Mouse (Mus musculus) bone marrow macrophage, adult 2 months (primary cell): Measurements from ENCODE around the gene Mgat2. TPM values are rescaled to one million over a fixed set of nuclear protein-coding genes. Genes with fewer than 3 reads are reported as not detected.

Source experiments
- H3K27ac ChIP-seq: 2 replicates; pipeline ENCODE4 v1.5.1; 2012; ENCODE audit warnings: low read depth, low read length; ENCODE audit not compliant: insufficient read depth
- H3K4me1 ChIP-seq: 2 replicates; pipeline ENCODE4 v1.6.1; 2012; ENCODE audit warnings: low read length; ENCODE audit not compliant: control insufficient read depth, insufficient read depth
- H3K4me3 ChIP-seq: 2 replicates; pipeline ENCODE4 v1.5.1; 2012; ENCODE audit warnings: mild to moderate bottlenecking, low read length, moderate library complexity; ENCODE audit not compliant: insufficient read depth
- CTCF ChIP-seq: IDR thresholded peaks from 2 replicates; pipeline ENCODE4 v1.5.1; 2012; ENCODE audit warnings: low read depth, mild to moderate bottlenecking, low read length, moderate library complexity
- POLR2A ChIP-seq: IDR thresholded peaks from 2 replicates; pipeline ENCODE4 v1.6.1; 2012; ENCODE audit warnings: mild to moderate bottlenecking, low read depth, low read length, borderline replicate concordance
- polyA plus RNA-seq: library from polyadenylated mRNA; stranded (reverse); fragments of >200 nt; gene quantifications from 2 replicates; pipeline ENCODE4 v1.2.4, GENCODE M21; 2012; ENCODE audit not compliant: missing spikeins, insufficient read depth, insufficient read length

Mgat2 gene
- polyA plus RNA-seq, 1 experiment: 60.4 TPM

- TF ChIP-seq CTCF (no peak), POLR2A (no peak)
- Histone ChIP-seq H3K4me3 (peak within 1 kb of the TSS; percentile 94), H3K27ac (peak within 1 kb of the TSS; percentile 55), H3K4me1 (peaks cover 12% of the 10 kb centered on the region)
Observed at GRCm38 (mm10) chr12:69196444-69197377, 12.8 kb downstream of the Mgat2 start, which contains the start of gene Gm49383. Gene Gm49383 (minus strand): TSS chr12:69197104.

GRCm38 (mm10) chr12:69197378-69198163 is 13.6 kb downstream of the Mgat2 start:
- TF ChIP-seq CTCF (no peak), POLR2A (no peak)
- Histone ChIP-seq H3K4me1 (peaks cover 12% of the 10 kb centered on the region), H3K4me3 (peak overlapping the region; percentile 94), H3K27ac (peak overlapping the region; percentile 55)

- H3K4me1 ChIP-seq: peaks cover 11% of the 10 kb centered on the region
- TF ChIP-seq CTCF: no peak
- TF ChIP-seq POLR2A: no peak
- H3K4me3 ChIP-seq: peak within 1 kb of the TSS; percentile 94
- H3K27ac ChIP-seq: peak within 1 kb of the TSS; percentile 66
Observed at GRCm38 (mm10) chr12:69198164-69198535, 14.2 kb downstream of the Mgat2 start, which contains the start of gene Dnaaf2. Gene Dnaaf2 (minus strand): TSS chr12:69198429.

GRCm38 (mm10) chr12:69198985-69199384 is 15.0 kb downstream of the Mgat2 start:
- H3K27ac ChIP-seq: peak overlapping the region; percentile 66
- peak overlapping the region; percentile 29 for H3K4me3 ChIP-seq
- peaks cover 10% of the 10 kb centered on the region for H3K4me1 ChIP-seq
- no peak for TF ChIP-seq CTCF
- TF ChIP-seq POLR2A: no peak

GRCm38 (mm10) chr12:69204052-69204833 is 20.3 kb downstream of the Mgat2 start, which contains the start of gene Gm49384:
Gene Gm49384 (minus strand): TSS chr12:69204267.
- Histone ChIP-seq H3K4me1 (peaks cover 5% of the 10 kb centered on the region), H3K4me3 (no peak within 1 kb of the TSS), H3K27ac (no peak within 1 kb of the TSS)
- no peak for TF ChIP-seq POLR2A
- no peak for TF ChIP-seq CTCF

GRCm38 (mm10) chr12:69207396-69207795 is 23.4 kb downstream of the Mgat2 start:
- Histone ChIP-seq H3K4me3 (no peak overlapping the region), H3K4me1 (no peaks in the 10 kb centered on the region), H3K27ac (no peak overlapping the region)
- TF ChIP-seq POLR2A (no peak), CTCF (no peak)

GRCm38 (mm10) chr12:69207926-69208325 is 24.0 kb downstream of the Mgat2 start:
- TF ChIP-seq CTCF (no peak), POLR2A (no peak)
- Histone ChIP-seq H3K27ac (no peak overlapping the region), H3K4me1 (no peaks in the 10 kb centered on the region), H3K4me3 (no peak overlapping the region)

- Histone ChIP-seq H3K27ac (no peak overlapping the region), H3K4me3 (no peak overlapping the region), H3K4me1 (no peaks in the 10 kb centered on the region)
- TF ChIP-seq POLR2A (no peak), CTCF (no peak)
Observed at GRCm38 (mm10) chr12:69208520-69208919, 24.6 kb downstream of the Mgat2 start.

GRCm38 (mm10) chr12:69210056-69210979 is 26.4 kb downstream of the Mgat2 start:
- Histone ChIP-seq H3K4me3 (no peak overlapping the region), H3K4me1 (peaks cover 14% of the 10 kb centered on the region), H3K27ac (no peak overlapping the region)
- TF ChIP-seq POLR2A (no peak), CTCF (no peak)
